Mouse (Mus musculus) limb, embryonic 11.5 days (tissue): ENCODE data around the gene Zfhx3. TPM values are rescaled to one million over a fixed set of nuclear protein-coding genes. Genes with fewer than 3 reads are reported as not detected.

Experiments used
- ATAC-seq: fragments of 200-750 bp; cut with Nextera tagmentation; 2 replicates; pipeline ENCODE4 v1.8.0; 2017; ENCODE audit warnings: low read depth; ENCODE audit not compliant: insufficient number of reproducible peaks, low FRiP score, low TSS enrichment
- DNase-seq: peaks from one replicate; pipeline ENCODE4 v3.0.0-alpha.2; 2015; ENCODE audit warnings: low spot score
- H3K27ac ChIP-seq: fragments of 300-500 bp; sonication (generic); replicated peaks from 2 replicates; pipeline ENCODE4 v1.5.1; 2014; ENCODE audit warnings: low read depth, mild to moderate bottlenecking, low read length
- H3K27me3 ChIP-seq: fragments of 300-500 bp; sonication (generic); 2 replicates; pipeline ENCODE4 v1.6.1; 2014; ENCODE audit warnings: mild to moderate bottlenecking, low read length, mixed read lengths; ENCODE audit not compliant: control insufficient read depth, insufficient read depth
- H3K36me3 ChIP-seq: fragments of 300-500 bp; sonication (generic); 2 replicates; pipeline ENCODE4 v1.6.1; 2014; ENCODE audit warnings: mild to moderate bottlenecking, low read length, moderate library complexity, mixed read lengths; ENCODE audit not compliant: control insufficient read depth, insufficient read depth
- H3K4me1 ChIP-seq: fragments of 300-500 bp; sonication (generic); 2 replicates; pipeline ENCODE4 v1.6.1; 2014; ENCODE audit warnings: low read length, mixed read lengths; ENCODE audit not compliant: control insufficient read depth, insufficient read depth
- H3K4me2 ChIP-seq: fragments of 300-500 bp; sonication (generic); 2 replicates; pipeline ENCODE4 v1.6.1; 2014; ENCODE audit warnings: low read depth, mild to moderate bottlenecking, moderate library complexity; ENCODE audit not compliant: severe bottlenecking
- H3K4me3 ChIP-seq: fragments of 300-500 bp; sonication (generic); 2 replicates; pipeline ENCODE4 v1.5.1; 2014; ENCODE audit warnings: low read depth, low read length
- H3K9ac ChIP-seq: fragments of 300-500 bp; sonication (generic); 2 replicates; pipeline ENCODE4 v1.6.1; 2014; ENCODE audit warnings: mild to moderate bottlenecking, low read length
- H3K9me3 ChIP-seq: fragments of 300-500 bp; sonication (generic); 2 replicates; pipeline ENCODE4 v1.6.1; 2016; ENCODE audit warnings: low read length; ENCODE audit not compliant: control insufficient read depth
- WGBS: fragments of 180-500 bp; shearing (Covaris S2); extraction: QIAGEN DNeasy Blood & Tissue Kit; methylation state at CpG from one replicate; pipeline ENCODE4 v1.1.7; 2014; 5-methylcytosine and 5-hydroxymethylcytosine counted together
- polyA plus RNA-seq: library from polyadenylated mRNA; unstranded; fragments of >200 nt; fragmentation: Nextera tagmentation; extraction: Ambion mirVana; gene quantifications from 2 replicates; pipeline ENCODE4 v1.2.1, GENCODE M21; 2014

Zfhx3 gene
- polyA plus RNA-seq, 1 experiment from 2014 or later: 36.4 TPM

- no peak overlapping the region for H3K27ac ChIP-seq
- H3K9me3 ChIP-seq: no peaks in the 10 kb centered on the region; the same call in 1 of the 2 replicates
- no peaks in the 10 kb centered on the region for H3K4me1 ChIP-seq
- ATAC-seq (no peak), DNase-seq (no peak)
- H3K9ac ChIP-seq: no peak overlapping the region
- no peaks in the 10 kb centered on the region for H3K27me3 ChIP-seq
- H3K4me2 ChIP-seq: no peak overlapping the region
- peaks cover 18% of the 10 kb centered on the region for H3K36me3 ChIP-seq
- H3K4me3 ChIP-seq: no peak overlapping the region
- 86% methylated on average over 8 of the region's 8 CpGs for WGBS
Measured at GRCm38 (mm10) chr8:108942686-108943085, 1000.2 kb downstream of the Zfhx3 start.

- Histone ChIP-seq H3K4me2 (no peak overlapping the region), H3K4me1 (no peaks in the 10 kb centered on the region), H3K27ac (no peak overlapping the region), H3K36me3 (peaks cover 20% of the 10 kb centered on the region), H3K9me3 (no peaks in the 10 kb centered on the region; the same call in 1 of the 2 replicates), H3K9ac (no peak overlapping the region), H3K27me3 (no peaks in the 10 kb centered on the region), H3K4me3 (no peak overlapping the region)
- no peak for ATAC-seq
- DNase-seq: no peak
- 70% methylated on average over 11 of the region's 11 CpGs for WGBS
Measured at GRCm38 (mm10) chr8:108943132-108943531, 1000.7 kb downstream of the Zfhx3 start.

GRCm38 (mm10) chr8:108944312-108944711 is 1001.9 kb downstream of the Zfhx3 start:
- DNase-seq (no peak), ATAC-seq (no peak)
- H3K36me3 ChIP-seq: peaks cover 31% of the 10 kb centered on the region
- no peak overlapping the region for H3K4me2 ChIP-seq
- H3K4me1 ChIP-seq: no peaks in the 10 kb centered on the region
- WGBS: 63% methylated on average over 13 of the region's 13 CpGs
- H3K9me3 ChIP-seq: peaks cover 2% of the 10 kb centered on the region; the same call in 1 of the 2 replicates
- no peak overlapping the region for H3K4me3 ChIP-seq
- no peaks in the 10 kb centered on the region for H3K27me3 ChIP-seq
- no peak overlapping the region; the same call in 1 of the 2 replicates for H3K27ac ChIP-seq
- H3K9ac ChIP-seq: no peak overlapping the region; the same call in 1 of the 2 replicates

- Histone ChIP-seq H3K4me3 (no peak overlapping the region), H3K27ac (no peak overlapping the region), H3K27me3 (no peaks in the 10 kb centered on the region), H3K4me2 (no peak overlapping the region), H3K9me3 (peaks cover 8% of the 10 kb centered on the region), H3K36me3 (peaks cover 61% of the 10 kb centered on the region), H3K9ac (no peak overlapping the region), H3K4me1 (no peaks in the 10 kb centered on the region)
- ATAC-seq: no peak
- DNase-seq: no peak
- 97% methylated on average over 21 of the region's 21 CpGs for WGBS
Measured at GRCm38 (mm10) chr8:108950311-108950710, 1007.9 kb downstream of the Zfhx3 start.

GRCm38 (mm10) chr8:108951560-108951959 is 1009.1 kb downstream of the Zfhx3 start:
- H3K27me3 ChIP-seq: no peaks in the 10 kb centered on the region

GRCm38 (mm10) chr8:108956416-108956815 is 1014.0 kb downstream of the Zfhx3 start:
- Histone ChIP-seq H3K4me2 (no peak overlapping the region), H3K4me3 (no peak overlapping the region), H3K9me3 (no peaks in the 10 kb centered on the region; the same call in 1 of the 2 replicates), H3K4me1 (no peaks in the 10 kb centered on the region), H3K9ac (no peak overlapping the region), H3K27me3 (no peaks in the 10 kb centered on the region), H3K36me3 (peaks cover 23% of the 10 kb centered on the region), H3K27ac (no peak overlapping the region)
- 72% methylated on average over 37 of the region's 37 CpGs for WGBS
- DNase-seq (no peak), ATAC-seq (no peak)

More at GRCm38 (mm10) chr8:108951560-108951959, 1009.1 kb downstream of the Zfhx3 start:
- Histone ChIP-seq H3K4me1 (no peaks in the 10 kb centered on the region), H3K9ac (no peak overlapping the region), H3K27ac (no peak overlapping the region), H3K9me3 (peaks cover 8% of the 10 kb centered on the region), H3K36me3 (peaks cover 70% of the 10 kb centered on the region), H3K4me3 (no peak overlapping the region), H3K4me2 (no peak overlapping the region)
- DNase-seq (no peak), ATAC-seq (no peak)
- 95% methylated on average over 12 of the region's 12 CpGs for WGBS

- ATAC-seq (no peak), DNase-seq (no peak)
- 59% methylated on average over 7 of the region's 7 CpGs for WGBS
- H3K36me3 ChIP-seq: no peaks in the 10 kb centered on the region
- no peak overlapping the region for H3K9ac ChIP-seq
- H3K4me3 ChIP-seq: no peak overlapping the region
- 0 out of 2 replicates have a peak, but pooled peaks cover 2% of the 10 kb centered on the region for H3K4me1 ChIP-seq
- H3K4me2 ChIP-seq: no peak overlapping the region
- H3K27me3 ChIP-seq: no peaks in the 10 kb centered on the region
- no peak overlapping the region; the same call in 1 of the 2 replicates for H3K27ac ChIP-seq
- no peaks in the 10 kb centered on the region for H3K9me3 ChIP-seq
Measured at GRCm38 (mm10) chr8:108962516-108962915, 1020.1 kb downstream of the Zfhx3 start.

- Histone ChIP-seq H3K9me3 (no peaks in the 10 kb centered on the region), H3K27me3 (no peaks in the 10 kb centered on the region), H3K4me3 (no peak overlapping the region), H3K4me1 (0 out of 2 replicates have a peak, but pooled peaks cover 2% of the 10 kb centered on the region), H3K27ac (no peak overlapping the region), H3K36me3 (no peaks in the 10 kb centered on the region), H3K4me2 (no peak overlapping the region), H3K9ac (no peak overlapping the region)
- ATAC-seq (no peak), DNase-seq (no peak)
- WGBS: 58% methylated on average over 2 of the region's 2 CpGs
Measured at GRCm38 (mm10) chr8:108963181-108963580, 1020.7 kb downstream of the Zfhx3 start.

- no peaks in the 10 kb centered on the region for H3K27me3 ChIP-seq
- H3K4me1 ChIP-seq: 0 out of 2 replicates have a peak, but pooled peaks cover 2% of the 10 kb centered on the region
- no peaks in the 10 kb centered on the region for H3K36me3 ChIP-seq
- no peak overlapping the region for H3K27ac ChIP-seq
- H3K9ac ChIP-seq: no peak overlapping the region
- H3K4me2 ChIP-seq: no peak overlapping the region
- 88% methylated on average over 12 of the region's 12 CpGs for WGBS
- no peaks in the 10 kb centered on the region for H3K9me3 ChIP-seq
- DNase-seq: peak; percentile 14
- H3K4me3 ChIP-seq: no peak overlapping the region
- ATAC-seq: no peak
Measured at GRCm38 (mm10) chr8:108966041-108966440, 1023.6 kb downstream of the Zfhx3 start.
